Mouse (Mus musculus): ENCODE data around the gene Eid2b.

Gene Eid2b

DNA sequence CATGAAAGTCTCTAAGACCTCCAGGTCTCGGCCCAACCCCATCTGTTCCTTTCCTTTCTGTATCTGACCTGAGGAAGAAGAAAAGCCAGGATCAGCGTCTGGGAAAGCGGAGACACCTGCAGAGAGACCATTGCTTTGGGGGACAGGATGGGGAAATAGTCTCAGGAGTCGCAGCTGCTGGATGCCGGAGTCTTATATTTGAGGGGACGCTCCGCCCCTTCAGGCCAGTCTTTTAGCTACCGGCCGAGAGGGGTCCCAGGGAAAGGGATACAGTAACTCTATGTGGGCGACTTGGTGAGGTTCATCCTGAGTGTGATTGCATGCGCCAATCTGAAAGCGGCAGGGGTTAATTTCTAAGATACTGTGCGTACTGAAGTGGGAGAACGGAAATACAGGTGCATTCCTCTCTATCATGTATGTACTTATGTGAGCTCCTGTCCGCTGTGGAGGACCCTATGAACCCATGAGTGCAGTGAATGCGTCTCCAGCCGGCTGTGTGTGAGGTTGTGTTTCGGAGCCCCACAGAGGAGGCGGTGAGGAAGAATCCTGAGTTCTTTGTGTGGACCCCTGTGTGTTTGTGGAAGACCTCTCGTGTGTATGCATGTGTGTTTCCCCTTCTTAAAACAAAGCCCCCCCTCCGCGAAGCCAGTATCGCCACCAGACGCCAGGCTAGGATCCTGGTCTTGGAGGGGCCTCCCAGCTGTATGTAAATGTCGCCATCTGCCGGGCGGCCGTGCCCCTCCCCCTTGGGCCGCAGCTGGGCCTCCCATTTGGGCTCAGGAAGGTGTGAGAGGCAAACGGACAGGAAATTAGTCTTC, 24.3 kb downstream of the Eid2b start, which contains the start of gene Dll3:
Dll3 (minus strand) TSS at position 623 of the 818 bp plus-strand sequence.
- no peak for DNase-seq (ENCODE audit: low spot score)

DNA sequence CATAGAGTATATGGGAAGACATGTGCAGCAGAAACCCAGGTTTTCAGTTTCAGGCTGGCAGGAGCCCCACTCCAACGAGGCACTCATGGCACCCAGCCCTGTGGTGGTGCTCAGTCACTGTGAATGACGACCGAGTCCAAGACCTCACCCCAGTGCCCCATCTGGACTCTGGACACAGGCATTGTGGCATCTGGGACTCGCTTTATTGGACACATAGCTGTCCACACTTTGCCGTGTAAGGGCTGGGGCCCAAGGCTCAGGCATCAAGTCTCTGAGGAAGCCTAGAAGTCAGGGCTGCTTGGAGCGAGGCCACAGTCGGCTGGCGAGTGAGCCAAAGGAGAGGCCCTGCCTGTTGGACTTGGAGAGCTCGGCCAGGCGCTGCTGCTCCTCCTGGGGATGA, 28.1 kb downstream of the Eid2b start:
- no peak for DNase-seq (ENCODE audit: low spot score)

DNA sequence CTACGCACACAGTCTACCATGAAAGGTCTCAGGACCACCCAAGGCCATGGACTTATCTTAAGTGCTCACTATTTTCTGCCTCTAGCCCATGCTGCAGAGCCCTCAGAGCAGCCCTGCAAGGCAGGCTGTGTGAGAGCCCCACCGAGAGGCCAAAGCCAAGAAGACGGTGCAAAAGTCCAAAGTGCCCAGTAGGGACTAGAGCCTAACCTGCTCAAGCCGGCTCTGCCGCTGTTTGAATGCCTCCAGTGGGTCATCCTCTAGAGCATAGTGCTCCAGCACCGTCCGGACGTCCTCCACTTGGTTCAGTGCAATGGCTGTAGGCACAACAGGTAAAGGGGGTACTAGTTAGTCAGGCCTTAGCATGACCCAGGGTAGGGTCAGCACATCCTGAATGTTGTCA, 28.7 kb downstream of the Eid2b start:
- DNase-seq (ENCODE audit: low spot score), result no peak

DNA sequence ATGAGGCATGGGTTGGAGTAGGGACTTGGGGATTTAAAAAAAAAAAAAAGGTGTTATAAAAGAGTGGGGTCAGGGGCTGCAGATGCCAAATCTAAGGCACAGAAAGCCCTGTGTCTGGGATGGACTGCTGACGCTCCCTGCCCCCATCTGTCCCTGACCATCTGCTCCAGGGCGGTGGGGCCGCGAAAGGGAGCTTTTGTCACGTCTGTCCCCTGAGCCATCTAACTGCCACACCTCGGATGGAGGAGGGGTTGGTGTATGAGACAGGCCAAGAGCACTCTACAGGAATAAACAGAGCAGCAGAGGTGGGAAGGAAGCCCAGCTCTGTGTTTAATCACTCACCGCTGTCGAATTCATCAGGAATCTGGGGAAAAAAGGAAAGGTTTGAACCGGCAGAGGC, 32.2 kb downstream of the Eid2b start:
- no peak for DNase-seq (ENCODE audit: low spot score)

DNA sequence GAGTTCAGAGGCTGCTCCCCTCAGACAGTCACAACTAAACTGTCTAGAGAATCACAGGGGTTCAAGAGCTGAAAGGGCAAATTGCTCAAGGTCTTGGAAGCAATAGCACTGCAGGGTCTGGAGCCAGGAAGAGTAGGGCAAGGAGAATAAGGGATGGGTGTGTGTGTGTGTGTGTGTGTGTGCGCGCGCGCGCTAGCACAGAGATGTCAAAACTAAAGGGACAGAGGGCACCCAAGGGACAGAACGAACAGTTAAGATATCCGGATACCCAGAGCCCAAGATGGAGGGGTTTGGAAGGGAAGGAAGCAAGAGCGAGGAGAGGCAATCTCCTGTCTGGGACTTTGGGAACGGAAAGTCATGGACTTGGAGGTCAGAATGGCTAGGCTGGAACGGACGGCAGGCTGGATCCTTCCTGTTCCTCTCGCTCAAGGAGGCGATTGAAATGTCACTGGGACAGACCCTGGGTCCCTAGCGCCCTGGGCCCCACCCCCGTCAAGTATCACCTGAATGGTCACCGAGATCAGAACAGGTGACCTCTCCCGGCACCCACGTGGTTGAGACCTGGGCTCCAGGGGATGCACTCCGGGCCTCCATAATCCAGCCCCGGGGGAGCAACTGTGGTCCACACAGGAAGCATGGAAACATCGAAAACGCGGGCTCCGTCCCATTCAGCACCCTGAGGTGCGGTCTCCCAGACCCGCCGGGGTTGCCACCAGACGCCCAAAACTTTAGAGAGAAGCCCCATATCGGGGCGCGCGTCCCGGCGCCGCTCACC, 33.8 kb downstream of the Eid2b start:
- DNase-seq (ENCODE audit: low spot score), result no peak

DNA sequence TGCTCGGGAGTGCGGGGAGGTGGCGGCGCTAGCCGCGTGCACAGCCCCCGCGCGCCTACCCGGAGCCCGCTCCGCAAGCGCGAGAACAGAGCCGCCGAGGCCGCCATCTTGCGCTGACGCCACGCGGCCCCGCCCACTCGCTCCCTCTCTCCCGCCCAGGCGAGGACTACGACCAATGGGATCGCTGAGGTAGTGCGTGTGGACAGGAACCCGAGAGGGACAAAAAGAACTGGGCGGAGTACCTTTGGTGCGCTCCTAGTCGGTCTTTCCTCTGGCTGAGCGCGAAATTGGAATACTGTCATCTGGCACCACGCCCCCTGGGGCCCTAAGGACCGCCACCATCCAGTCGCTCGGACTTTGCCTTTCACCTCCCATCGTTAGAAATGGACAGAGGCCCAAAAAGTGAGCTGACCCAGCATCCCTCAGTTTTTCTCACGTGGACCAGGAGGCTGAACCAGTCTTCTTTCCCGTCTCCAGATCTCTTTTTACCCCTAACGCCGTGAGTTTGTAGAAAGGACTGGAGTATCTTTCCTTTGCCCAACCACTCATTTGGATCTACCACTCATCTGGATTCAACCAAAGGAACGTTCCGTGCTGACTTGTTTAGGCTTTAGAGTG, 34.5 kb downstream of the Eid2b start, which contains the start of gene Timm50:
Timm50 (minus strand) TSS at position 147 of the 618 bp plus-strand sequence.
- peak; percentile 98 for DNase-seq (ENCODE audit: low spot score)

DNA sequence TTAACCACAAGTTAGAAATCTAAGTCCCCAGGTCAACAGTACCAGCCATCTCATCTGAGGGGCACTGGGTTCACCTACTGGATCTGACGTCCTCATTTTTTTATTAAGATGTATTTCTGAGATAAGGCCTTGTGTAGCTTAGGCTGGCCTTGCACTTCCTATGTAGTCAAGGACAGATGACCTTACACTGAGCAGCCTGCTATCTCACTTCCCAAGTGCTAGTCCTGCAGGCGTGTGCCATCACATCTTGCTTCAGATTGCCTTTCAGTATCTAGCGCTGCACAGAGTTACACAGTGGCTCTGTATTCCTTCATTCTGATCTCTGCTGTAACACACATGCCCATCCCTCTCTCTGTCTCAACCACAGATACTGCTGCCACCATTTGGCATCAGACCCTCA, 40.5 kb downstream of the Eid2b start:
- DNase-seq (ENCODE audit: low spot score), result no peak

DNA sequence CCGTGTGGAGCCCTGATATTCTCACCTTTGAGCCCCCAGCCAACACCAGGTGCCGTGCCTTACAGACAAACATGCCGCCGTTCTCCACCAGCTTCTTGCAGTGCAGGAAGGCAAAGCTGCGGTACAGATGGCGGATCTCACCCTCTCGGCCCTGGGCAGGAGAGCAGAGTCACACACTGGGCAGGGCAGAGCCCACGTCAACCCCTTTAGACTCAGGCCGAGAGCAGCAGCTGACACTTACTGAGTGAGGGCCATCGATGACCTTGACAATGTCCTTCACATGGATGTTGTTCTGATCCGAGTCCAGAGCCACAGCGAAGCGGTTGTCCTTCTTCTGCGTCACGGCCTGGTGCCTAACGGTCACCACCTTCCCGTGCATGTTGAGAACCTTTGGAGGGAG, 41.2 kb downstream of the Eid2b start:
- DNase-seq (ENCODE audit: low spot score), result no peak

DNA sequence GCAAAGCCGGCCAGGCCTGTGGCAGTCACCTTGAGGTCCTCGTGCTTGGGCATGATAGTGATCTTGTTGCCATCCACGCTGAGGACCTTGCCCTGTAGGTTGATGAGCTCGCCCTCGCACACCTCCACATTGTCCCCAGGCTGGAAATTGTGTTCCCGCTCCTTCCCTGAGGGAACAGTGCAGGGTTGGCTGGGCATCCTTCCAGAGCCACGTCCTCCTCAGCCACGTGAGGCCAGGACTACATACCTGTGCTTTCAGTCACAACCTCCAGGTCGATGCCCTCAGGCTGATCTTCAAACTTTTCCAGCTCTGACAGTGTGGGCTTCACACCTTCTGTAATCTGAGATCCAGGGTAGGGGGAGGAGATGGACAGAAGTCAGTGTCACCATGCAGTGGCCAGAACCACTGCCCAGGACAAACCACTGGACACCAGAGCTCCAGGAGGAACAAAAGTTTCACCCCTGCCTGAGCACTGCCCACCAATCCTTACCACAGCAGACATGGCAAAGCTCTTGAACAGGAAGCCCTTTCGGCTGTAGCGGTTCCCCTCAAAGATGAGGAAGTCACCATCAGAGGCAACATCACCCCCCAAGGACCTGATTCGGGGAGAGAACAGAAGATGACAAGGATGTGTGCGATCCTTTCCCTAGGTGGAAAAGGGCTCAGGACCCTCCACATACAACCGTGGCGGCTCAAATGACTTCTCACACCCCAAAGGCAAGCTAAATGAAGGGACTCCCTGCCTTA, 44.6 kb downstream of the Eid2b start:
- no peak for DNase-seq (ENCODE audit: low spot score)

DNA sequence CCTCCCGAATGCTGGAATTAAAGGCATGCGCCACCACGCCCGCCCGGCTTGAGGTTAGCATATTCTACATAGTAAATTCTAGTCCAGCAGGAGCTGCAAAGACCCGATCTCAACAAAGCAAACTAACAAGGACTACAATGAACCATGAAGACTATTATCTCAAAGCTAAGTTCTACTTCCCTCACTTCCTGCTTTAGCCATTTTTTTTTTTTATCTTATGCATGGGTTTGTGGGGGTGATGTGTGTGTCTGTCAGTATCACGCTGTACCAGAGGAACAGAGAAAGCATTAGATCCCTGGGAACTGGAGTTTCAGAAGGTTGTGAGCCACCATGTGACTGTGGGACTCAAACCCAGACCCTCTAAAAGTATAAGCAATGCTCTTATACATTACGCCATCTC, 47.8 kb downstream of the Eid2b start:
- DNase-seq (ENCODE audit: low spot score), result no peak

DNA sequence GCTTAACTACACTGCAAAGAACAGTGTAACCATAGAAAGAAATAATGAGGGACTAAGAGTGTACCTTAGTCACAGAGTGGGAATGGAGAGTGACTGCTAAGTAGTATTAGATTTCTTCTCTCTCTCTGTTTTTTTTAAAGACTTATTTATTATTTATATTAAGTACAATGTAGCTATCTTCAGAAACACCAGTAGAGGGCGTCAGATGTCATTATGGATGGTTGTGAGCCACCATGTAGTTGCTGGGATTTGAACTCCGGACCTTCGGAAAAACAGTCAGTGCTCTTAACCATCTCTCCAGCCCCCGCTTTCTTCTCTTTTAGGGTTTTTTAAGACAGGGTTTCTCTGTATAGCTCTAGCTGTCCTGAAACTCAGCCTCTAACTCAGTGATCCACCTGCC, 48.9 kb downstream of the Eid2b start:
- no peak for DNase-seq (ENCODE audit: low spot score)

DNA sequence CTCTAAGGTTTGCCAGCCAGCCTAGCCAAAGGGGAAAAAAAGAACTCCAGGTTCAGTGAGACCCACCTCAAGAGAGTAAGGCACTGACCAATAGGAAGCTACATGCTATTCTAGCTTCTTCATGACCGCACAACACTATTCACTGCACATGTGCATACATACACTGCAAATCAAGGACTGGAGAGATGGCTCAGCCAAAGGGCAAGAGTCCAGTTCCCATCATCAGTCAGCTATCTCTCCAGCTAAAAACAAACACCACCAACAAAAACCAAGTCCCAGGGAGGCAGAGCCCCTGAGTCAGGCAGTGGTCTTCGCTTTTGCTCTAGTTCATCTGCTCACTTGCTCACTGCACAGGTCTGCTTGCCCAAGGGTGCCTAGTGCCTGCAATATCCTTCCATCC, 50.7 kb downstream of the Eid2b start:
- DNase-seq (ENCODE audit: low spot score), result no peak
